Mouse (Mus musculus) gastrocnemius, adult 2 months (tissue): Measurements from ENCODE around the gene Pithd1. TPM values are rescaled to one million over a fixed set of nuclear protein-coding genes. Genes with fewer than 3 reads are reported as not detected.
"Not testable (repeated sequence)": the region's sequence is repeated elsewhere in the genome, so short reads cannot be mapped to it uniquely, and the experiment has no call there.

ENCODE experiments used
- DNase-seq: peaks from one replicate; pipeline ENCODE4 v3.0.0; 2022
- H3K27ac ChIP-seq: fragments of 200-600 bp; 2 replicates; pipeline ENCODE4 v1.8.1; 2022; ENCODE audit warnings: mild to moderate bottlenecking
- H3K4me3 ChIP-seq: fragments of 200-600 bp; 2 replicates; pipeline ENCODE4 v1.8.1; 2022; ENCODE audit warnings: mild to moderate bottlenecking, moderate library complexity
- CTCF ChIP-seq: fragments of 200-600 bp; IDR thresholded peaks from 2 replicates; pipeline ENCODE4 v1.8.1; 2022; ENCODE audit warnings: antibody characterized with exemption, mild to moderate bottlenecking, moderate library complexity
- intact Hi-C: fragments of 180-260 bp; cut with DNase I; formaldehyde crosslinking; loops from one replicate; pipeline ENCODE4 v1.15.1; 2025
- total RNA-seq, 2 experiments: library from RNA; stranded (reverse); gene quantifications; 2 replicates each; pipeline ENCODE4 v1.2.3; 2021

Gene Pithd1
- total RNA-seq, 2 experiments from 2014 or later, result 23.3 to 28.5 TPM

GRCm38 (mm10) chr4:135984556-135984955 is 2.5 kb downstream of the Pithd1 start:
- DNase-seq, result no peak
- Histone ChIP-seq H3K27ac (no peak overlapping the region), H3K4me3 (no peak overlapping the region)
- no peak for TF ChIP-seq CTCF
- intact Hi-C loops, result no loop called here

- no peak for DNase-seq
- Histone ChIP-seq H3K4me3 (no peak overlapping the region), H3K27ac (no peak overlapping the region)
- TF ChIP-seq CTCF, result no peak
- intact Hi-C loops, result no loop called here
Observed at GRCm38 (mm10) chr4:135981524-135982063, 5.5 kb downstream of the Pithd1 start.

- H3K4me3 ChIP-seq, intact Hi-C loops, DNase-seq, H3K27ac ChIP-seq: not testable (repeated sequence)
Observed at GRCm38 (mm10) chr4:135980223-135980622, 6.8 kb downstream of the Pithd1 start.

GRCm38 (mm10) chr4:135976146-135976545 is 10.9 kb downstream of the Pithd1 start:
- no peak for TF ChIP-seq CTCF

GRCm38 (mm10) chr4:135972911-135973811 is 13.9 kb downstream of the Pithd1 start:
- Histone ChIP-seq H3K4me3 (peak overlapping the region; percentile 100), H3K27ac (peak overlapping the region; percentile 90)
- intact Hi-C loops, result loop anchor here (5.0 to 10.0 kb wide), 2 partner anchors 49 to 172 kb away; partner anchors contain the start of genes Eloa and Id3
- TF ChIP-seq CTCF, result no peak
- DNase-seq, result no peak

More at GRCm38 (mm10) chr4:135976146-135976545, 10.9 kb downstream of the Pithd1 start:
- no peak overlapping the region for H3K27ac ChIP-seq
- intact Hi-C loops, result loop anchor here (10.0 kb wide), 1 partner anchor 169 kb away; the partner anchor contains the start of gene Id3
- no peak overlapping the region for H3K4me3 ChIP-seq
- no peak for DNase-seq

- intact Hi-C loops, result loop anchor here (5.0 to 10.0 kb wide), 2 partner anchors 50 to 172 kb away; partner anchors contain the start of genes Eloa and Id3
- DNase-seq, result peak; percentile 94
- peak within 1 kb of the TSS; percentile 100 for H3K4me3 ChIP-seq
- peak within 1 kb of the TSS; percentile 90 for H3K27ac ChIP-seq
- TF ChIP-seq CTCF, result no peak; the same call in 1 of the 2 replicates
Observed at GRCm38 (mm10) chr4:135972556-135972906, 14.5 kb downstream of the Pithd1 start, which contains the start of gene Lypla2. TSS of gene Lypla2 (minus strand) at chr4:135972626.

- no peak for TF ChIP-seq CTCF
- no peak for DNase-seq
- intact Hi-C loops, result loop anchor here (5.0 to 10.0 kb wide), 2 partner anchors 50 to 173 kb away; partner anchors contain the start of genes Eloa and Id3
- H3K4me3 ChIP-seq, result peak overlapping the region; percentile 100
- peak overlapping the region; percentile 90 for H3K27ac ChIP-seq
Observed at GRCm38 (mm10) chr4:135971805-135972555, 15.1 kb downstream of the Pithd1 start.

- intact Hi-C loops, result loop anchor here (5.0 to 10.0 kb wide), 2 partner anchors 52 to 174 kb away; partner anchors contain the start of genes Eloa and Id3
- TF ChIP-seq CTCF, result no peak
- H3K4me3 ChIP-seq, result no peak overlapping the region
- no peak for DNase-seq
- no peak overlapping the region for H3K27ac ChIP-seq
Observed at GRCm38 (mm10) chr4:135970585-135970984, 16.5 kb downstream of the Pithd1 start.

- peak; percentile 15 for DNase-seq
- H3K4me3 ChIP-seq, result no peak overlapping the region
- no peak for TF ChIP-seq CTCF
- no peak overlapping the region for H3K27ac ChIP-seq
- intact Hi-C loops, result no loop called here
Observed at GRCm38 (mm10) chr4:135969070-135969750, 17.9 kb downstream of the Pithd1 start.

- intact Hi-C loops, result no loop called here
- no peak overlapping the region for H3K4me3 ChIP-seq
- TF ChIP-seq CTCF, result no peak
- peak; percentile 25 for DNase-seq
- no peak overlapping the region for H3K27ac ChIP-seq
Observed at GRCm38 (mm10) chr4:135968271-135968869, 18.7 kb downstream of the Pithd1 start.

GRCm38 (mm10) chr4:135967086-135967760 is 19.8 kb downstream of the Pithd1 start:
- no peak overlapping the region for H3K27ac ChIP-seq
- intact Hi-C loops, result no loop called here
- no peak overlapping the region for H3K4me3 ChIP-seq
- DNase-seq, result peak; percentile 20
- no peak for TF ChIP-seq CTCF
